Mouse (Mus musculus): ENCODE measurements around the gene Gm15155.

DNA sequence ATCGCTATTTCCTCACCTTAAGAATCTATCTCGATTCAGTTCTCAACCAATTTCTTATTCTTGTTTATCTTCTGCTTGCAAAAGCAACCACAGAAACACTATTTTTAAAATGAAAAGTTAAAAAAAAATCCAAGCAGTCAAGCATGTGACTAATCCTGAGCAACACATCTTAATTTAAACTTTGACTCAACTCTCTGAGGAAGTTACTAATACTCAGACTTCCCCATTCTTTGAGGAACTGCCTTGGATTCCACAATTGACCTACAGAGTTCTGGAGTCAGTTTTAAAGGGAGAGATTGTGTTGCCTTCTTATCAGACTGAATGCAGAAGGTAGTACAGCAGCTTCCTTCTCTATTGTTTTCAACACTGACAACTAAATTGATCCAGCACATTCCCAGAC is 40.0 kb upstream of the Gm15155 start:
- TF ChIP-seq GATA1 (IDR thresholded peaks at IDR 0.05; ENCODE audit: borderline replicate concordance, low read length): no peak
- no peak for TF ChIP-seq FLI1 (IDR thresholded peaks at IDR 0.05; ENCODE audit: low read length)

Measured in megakaryocyte, embryonic 14.5 days (primary cell).